Mouse (Mus musculus) left cerebral cortex, postnatal 36 days (tissue): ENCODE data around the gene Eif4g3. TPM values are rescaled to one million over a fixed set of nuclear protein-coding genes. Genes with fewer than 3 reads are reported as not detected.
"Not testable (repeated sequence)": the region's sequence is repeated elsewhere in the genome, so short reads cannot be mapped to it uniquely, and the experiment has no call there.

ENCODE experiments used
- DNase-seq, 2 experiments: peaks; one replicate each; pipeline ENCODE4 v3.0.0; 2021 to 2022; ENCODE audit warnings: low spot score in 2 of 2, mixed read lengths in 1 of 2
- intact Hi-C: fragments of 180-260 bp; cut with DNase I; formaldehyde crosslinking; loops from one replicate; pipeline ENCODE4 v1.15.1; 2025
- total RNA-seq, 2 experiments: library from RNA; stranded (reverse); gene quantifications; 2 replicates each; pipeline ENCODE4 v1.2.3; 2021

Eif4g3 gene
- total RNA-seq, 2 experiments from 2014 or later = 168 to 190 TPM

GRCm38 (mm10) chr4:138044841-138045500 is 52.1 kb downstream of the Eif4g3 start:
- no peak for DNase-seq
- intact Hi-C loops = no loop called here

- intact Hi-C loops = no loop called here
- no peak for DNase-seq
Observed at GRCm38 (mm10) chr4:138045809-138046208, 53.0 kb downstream of the Eif4g3 start.

GRCm38 (mm10) chr4:138046371-138046770 is 53.5 kb downstream of the Eif4g3 start:
- intact Hi-C loops = no loop called here
- DNase-seq = no peak

- DNase-seq = no peak
- intact Hi-C loops = no loop called here
Observed at GRCm38 (mm10) chr4:138049547-138049946, 56.7 kb downstream of the Eif4g3 start.

- DNase-seq = no peak
- intact Hi-C loops = no loop called here
Observed at GRCm38 (mm10) chr4:138051488-138051887, 58.7 kb downstream of the Eif4g3 start.

GRCm38 (mm10) chr4:138056658-138057057 is 63.8 kb downstream of the Eif4g3 start:
- intact Hi-C loops = no loop called here
- no peak for DNase-seq

- intact Hi-C loops, DNase-seq: not testable (repeated sequence)
Observed at GRCm38 (mm10) chr4:138057196-138057754, 64.5 kb downstream of the Eif4g3 start.

- no peak for DNase-seq
- intact Hi-C loops = no loop called here
Observed at GRCm38 (mm10) chr4:138061161-138061560, 68.3 kb downstream of the Eif4g3 start.

- intact Hi-C loops = no loop called here
- DNase-seq = no peak
Observed at GRCm38 (mm10) chr4:138063372-138064265, 70.8 kb downstream of the Eif4g3 start.

GRCm38 (mm10) chr4:138064882-138065592 is 72.2 kb downstream of the Eif4g3 start:
- no peak for DNase-seq
- intact Hi-C loops = no loop called here

- intact Hi-C loops = no loop called here
- no peak for DNase-seq
Observed at GRCm38 (mm10) chr4:138065593-138066169, 72.9 kb downstream of the Eif4g3 start.

- DNase-seq = no peak
- intact Hi-C loops = no loop called here
Observed at GRCm38 (mm10) chr4:138066421-138066820, 73.6 kb downstream of the Eif4g3 start.

- no peak for DNase-seq
- intact Hi-C loops = no loop called here
Observed at GRCm38 (mm10) chr4:138067858-138068257, 75.0 kb downstream of the Eif4g3 start.

GRCm38 (mm10) chr4:138068598-138068997 is 75.8 kb downstream of the Eif4g3 start:
- peak; percentile 65 to 77 for DNase-seq
- intact Hi-C loops = no loop called here

GRCm38 (mm10) chr4:138069371-138069770 is 76.5 kb downstream of the Eif4g3 start:
- intact Hi-C loops = no loop called here

GRCm38 (mm10) chr4:138071497-138071896 is 78.7 kb downstream of the Eif4g3 start:
- intact Hi-C loops = no loop called here
- no peak for DNase-seq

More at GRCm38 (mm10) chr4:138069371-138069770, 76.5 kb downstream of the Eif4g3 start:
- no peak for DNase-seq

- intact Hi-C loops = no loop called here
- no peak for DNase-seq
Observed at GRCm38 (mm10) chr4:138073086-138073485, 80.3 kb downstream of the Eif4g3 start.

- intact Hi-C loops = no loop called here
- no peak for DNase-seq
Observed at GRCm38 (mm10) chr4:138073531-138073930, 80.7 kb downstream of the Eif4g3 start.

GRCm38 (mm10) chr4:138074896-138075584 is 82.2 kb downstream of the Eif4g3 start:
- intact Hi-C loops = no loop called here
- no peak for DNase-seq
